Mouse (Mus musculus) midbrain, postnatal 0 days (tissue): ENCODE data around the gene Zfp867. TPM values are rescaled to one million over a fixed set of nuclear protein-coding genes. Genes with fewer than 3 reads are reported as not detected.

ENCODE experiments used
- ATAC-seq: fragments of 200-750 bp; cut with Nextera tagmentation; 2 replicates; pipeline ENCODE4 v1.8.0; 2017; ENCODE audit warnings: moderate number of reproducible peaks, mild to moderate bottlenecking, moderate TSS enrichment, moderate library complexity; ENCODE audit not compliant: low FRiP score
- DNase-seq: peaks from one replicate; pipeline ENCODE4 v3.0.0-alpha.2; 2015; ENCODE audit warnings: low spot score
- H3K27ac ChIP-seq: fragments of 300-500 bp; sonication (generic); 2 replicates; pipeline ENCODE4 v1.5.1; 2014; ENCODE audit warnings: low read depth, mild to moderate bottlenecking, low read length, mixed read lengths
- H3K27me3 ChIP-seq: fragments of 300-500 bp; sonication (generic); 2 replicates; pipeline ENCODE4 v1.6.1; 2014; ENCODE audit warnings: low read length, control low read depth, mixed read lengths; ENCODE audit not compliant: insufficient read depth
- H3K36me3 ChIP-seq: fragments of 300-500 bp; sonication (generic); 2 replicates; pipeline ENCODE4 v1.6.1; 2014; ENCODE audit warnings: low read length, control low read depth, mixed read lengths; ENCODE audit not compliant: insufficient read depth
- H3K4me1 ChIP-seq: fragments of 300-500 bp; sonication (generic); 2 replicates; pipeline ENCODE4 v1.6.1; 2014; ENCODE audit warnings: mild to moderate bottlenecking, control low read depth, antibody characterized with exemption, low read length, mixed read lengths; ENCODE audit not compliant: insufficient read depth
- H3K4me2 ChIP-seq: fragments of 300-500 bp; sonication (generic); 2 replicates; pipeline ENCODE4 v1.6.1; 2014; ENCODE audit warnings: low read depth, mild to moderate bottlenecking, low read length, mixed read lengths; ENCODE audit not compliant: poor library complexity, severe bottlenecking
- H3K4me3 ChIP-seq: fragments of 300-500 bp; sonication (generic); 2 replicates; pipeline ENCODE4 v1.5.1; 2014; ENCODE audit warnings: low read depth, mild to moderate bottlenecking, low read length, moderate library complexity
- H3K9ac ChIP-seq: fragments of 300-500 bp; sonication (generic); replicated peaks from 2 replicates; pipeline ENCODE4 v1.6.1; 2014; ENCODE audit warnings: mild to moderate bottlenecking, low read length, moderate library complexity, mixed read lengths; ENCODE audit not compliant: poor library complexity, severe bottlenecking
- H3K9me3 ChIP-seq: fragments of 300-500 bp; sonication (generic); 2 replicates; pipeline ENCODE4 v1.6.1; 2016; ENCODE audit warnings: low read length, control low read depth
- CTCF ChIP-seq: IDR thresholded peaks from 2 replicates; pipeline ENCODE4 v1.5.1; 2016; ENCODE audit warnings: antibody characterized with exemption, mild to moderate bottlenecking
- WGBS: fragments of 180-500 bp; shearing (Covaris S2); extraction: QIAGEN DNeasy Blood & Tissue Kit; methylation state at CpG from one replicate; pipeline ENCODE4 v1.1.7; 2014; 5-methylcytosine and 5-hydroxymethylcytosine counted together
- polyA plus RNA-seq: library from polyadenylated mRNA; unstranded; fragments of >200 nt; fragmentation: Nextera tagmentation; extraction: Ambion mirVana; gene quantifications from 2 replicates; pipeline ENCODE4 v1.2.1, GENCODE M21; 2015
- total RNA-seq: library from RNA; depleted of rRNA; stranded (reverse); fragments of >200 nt; gene quantifications from 2 replicates; pipeline ENCODE4 v1.2.3, GENCODE M21; 2014

Zfp867 gene
- total and polyA plus RNA-seq, 2 experiments from 2014 or later, result 6.4 to 7.6 TPM

GRCm38 (mm10) chr11:59501978-59502700 lies 29.9 kb upstream of the Zfp867 start:
- DNase-seq (no peak), ATAC-seq (no peak)
- WGBS, result 92% methylated on average over 5 of the region's 5 CpGs
- Histone ChIP-seq H3K27me3 (no peaks in the 10 kb centered on the region), H3K4me2 (no peak overlapping the region), H3K4me1 (peaks cover 6% of the 10 kb centered on the region), H3K4me3 (no peak overlapping the region), H3K36me3 (peaks cover 46% of the 10 kb centered on the region), H3K9me3 (no peaks in the 10 kb centered on the region), H3K9ac (no peak overlapping the region), H3K27ac (no peak overlapping the region)
- no peak for TF ChIP-seq CTCF

GRCm38 (mm10) chr11:59497747-59498146 lies 25.5 kb upstream of the Zfp867 start:
- peak; percentile 15; the same call in 1 of the 2 replicates for TF ChIP-seq CTCF
- ATAC-seq, result no peak
- H3K9me3 ChIP-seq, result no peaks in the 10 kb centered on the region
- H3K4me1 ChIP-seq, result no peaks in the 10 kb centered on the region
- H3K4me3 ChIP-seq, result no peak overlapping the region
- no peak overlapping the region for H3K27ac ChIP-seq
- WGBS, result 90% methylated on average over 7 of the region's 7 CpGs
- H3K36me3 ChIP-seq, result peaks cover 58% of the 10 kb centered on the region
- no peaks in the 10 kb centered on the region for H3K27me3 ChIP-seq
- H3K4me2 ChIP-seq, result no peak overlapping the region
- DNase-seq, result no peak
- H3K9ac ChIP-seq, result no peak overlapping the region

GRCm38 (mm10) chr11:59496672-59497310 lies 24.5 kb upstream of the Zfp867 start:
- Histone ChIP-seq H3K27me3 (no peaks in the 10 kb centered on the region), H3K9ac (no peak overlapping the region), H3K27ac (no peak overlapping the region), H3K4me3 (no peak overlapping the region), H3K9me3 (no peaks in the 10 kb centered on the region), H3K4me1 (no peaks in the 10 kb centered on the region), H3K4me2 (no peak overlapping the region), H3K36me3 (peaks cover 61% of the 10 kb centered on the region)
- TF ChIP-seq CTCF, result no peak
- ATAC-seq (no peak), DNase-seq (no peak)
- 89% methylated on average over 6 of the region's 6 CpGs for WGBS

GRCm38 (mm10) chr11:59486222-59486621 lies 13.9 kb upstream of the Zfp867 start:
- Histone ChIP-seq H3K27ac (no peak overlapping the region), H3K9me3 (no peaks in the 10 kb centered on the region), H3K4me3 (no peak overlapping the region), H3K36me3 (peaks cover 26% of the 10 kb centered on the region), H3K27me3 (no peaks in the 10 kb centered on the region), H3K4me1 (no peaks in the 10 kb centered on the region), H3K4me2 (no peak overlapping the region), H3K9ac (no peak overlapping the region)
- WGBS, result 89% methylated on average over 8 of the region's 8 CpGs
- TF ChIP-seq CTCF, result no peak
- no peak for ATAC-seq
- no peak for DNase-seq

- no peak for TF ChIP-seq CTCF
- Histone ChIP-seq H3K9ac (no peak overlapping the region), H3K4me1 (no peaks in the 10 kb centered on the region), H3K9me3 (no peaks in the 10 kb centered on the region), H3K27me3 (no peaks in the 10 kb centered on the region), H3K4me3 (no peak overlapping the region), H3K4me2 (no peak overlapping the region), H3K27ac (no peak overlapping the region), H3K36me3 (peaks cover 25% of the 10 kb centered on the region)
- DNase-seq (no peak), ATAC-seq (no peak)
- 60% methylated on average over 2 of the region's 2 CpGs for WGBS
These were observed 13.4 kb upstream of the Zfp867 start for GRCm38 (mm10) chr11:59485641-59486040.

GRCm38 (mm10) chr11:59483212-59483611 lies 10.9 kb upstream of the Zfp867 start:
- peak; percentile 83 for TF ChIP-seq CTCF
- H3K27ac ChIP-seq, result no peak overlapping the region
- peaks cover 22% of the 10 kb centered on the region for H3K36me3 ChIP-seq
- no peaks in the 10 kb centered on the region for H3K4me1 ChIP-seq
- DNase-seq, result peak; percentile 87
- no peak overlapping the region for H3K4me2 ChIP-seq
- 6% methylated on average over 2 of the region's 2 CpGs for WGBS
- ATAC-seq, result no peak
- H3K9ac ChIP-seq, result no peak overlapping the region
- H3K9me3 ChIP-seq, result no peaks in the 10 kb centered on the region
- no peaks in the 10 kb centered on the region for H3K27me3 ChIP-seq
- H3K4me3 ChIP-seq, result no peak overlapping the region
